Mouse (Mus musculus): ENCODE measurements around the gene Thap2.

DNA sequence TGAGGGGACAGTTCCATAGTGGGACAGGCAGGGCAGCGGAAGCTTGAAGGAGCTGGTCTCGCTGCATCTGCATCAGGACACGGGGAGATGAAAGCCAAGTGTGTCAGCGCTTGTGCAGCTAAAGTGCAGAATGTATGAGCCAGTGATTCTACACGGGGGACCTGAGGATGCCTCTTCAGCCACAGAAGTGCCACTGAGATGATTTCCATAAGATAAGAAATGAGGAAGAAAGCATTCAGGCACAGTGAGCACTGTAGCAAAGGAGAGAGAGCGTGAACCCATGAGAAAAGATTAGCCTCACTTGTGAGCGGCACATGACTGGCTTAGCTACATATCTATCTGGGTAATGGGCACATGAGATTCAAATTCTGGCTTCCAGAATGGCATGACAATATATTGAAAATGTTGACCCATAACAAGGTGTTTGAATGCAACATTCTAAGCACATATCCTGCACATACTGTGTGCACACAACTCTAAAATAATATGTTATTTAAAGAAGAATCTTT, 44.4 kb downstream of the Thap2 start:
- no peak for TF ChIP-seq CTCF (IDR thresholded peaks at IDR 0.05; ENCODE audit: low read depth)
- no peak for TF ChIP-seq EP300 (IDR thresholded peaks at IDR 0.05; ENCODE audit: low read depth)
